Mouse (Mus musculus) midbrain, postnatal 0 days (tissue): ENCODE measurements around the gene Cckar. TPM values are rescaled to one million over a fixed set of nuclear protein-coding genes. Genes with fewer than 3 reads are reported as not detected.
"Not testable (repeated sequence)": the region's sequence is repeated elsewhere in the genome, so short reads cannot be mapped to it uniquely, and the experiment has no call there.

Experiments
- ATAC-seq: fragments of 200-750 bp; cut with Nextera tagmentation; 2 replicates; pipeline ENCODE4 v1.8.0; 2017; ENCODE audit warnings: moderate number of reproducible peaks, mild to moderate bottlenecking, moderate TSS enrichment, moderate library complexity; ENCODE audit not compliant: low FRiP score
- DNase-seq: peaks from one replicate; pipeline ENCODE4 v3.0.0-alpha.2; 2015; ENCODE audit warnings: low spot score
- H3K27ac ChIP-seq: fragments of 300-500 bp; sonication (generic); 2 replicates; pipeline ENCODE4 v1.5.1; 2014; ENCODE audit warnings: low read depth, mild to moderate bottlenecking, low read length, mixed read lengths
- H3K27me3 ChIP-seq: fragments of 300-500 bp; sonication (generic); 2 replicates; pipeline ENCODE4 v1.6.1; 2014; ENCODE audit warnings: low read length, control low read depth, mixed read lengths; ENCODE audit not compliant: insufficient read depth
- H3K36me3 ChIP-seq: fragments of 300-500 bp; sonication (generic); 2 replicates; pipeline ENCODE4 v1.6.1; 2014; ENCODE audit warnings: low read length, control low read depth, mixed read lengths; ENCODE audit not compliant: insufficient read depth
- H3K4me1 ChIP-seq: fragments of 300-500 bp; sonication (generic); 2 replicates; pipeline ENCODE4 v1.6.1; 2014; ENCODE audit warnings: mild to moderate bottlenecking, control low read depth, antibody characterized with exemption, low read length, mixed read lengths; ENCODE audit not compliant: insufficient read depth
- H3K4me2 ChIP-seq: fragments of 300-500 bp; sonication (generic); 2 replicates; pipeline ENCODE4 v1.6.1; 2014; ENCODE audit warnings: low read depth, mild to moderate bottlenecking, low read length, mixed read lengths; ENCODE audit not compliant: poor library complexity, severe bottlenecking
- H3K4me3 ChIP-seq: fragments of 300-500 bp; sonication (generic); 2 replicates; pipeline ENCODE4 v1.5.1; 2014; ENCODE audit warnings: low read depth, mild to moderate bottlenecking, low read length, moderate library complexity
- H3K9ac ChIP-seq: fragments of 300-500 bp; sonication (generic); replicated peaks from 2 replicates; pipeline ENCODE4 v1.6.1; 2014; ENCODE audit warnings: mild to moderate bottlenecking, low read length, moderate library complexity, mixed read lengths; ENCODE audit not compliant: poor library complexity, severe bottlenecking
- H3K9me3 ChIP-seq: fragments of 300-500 bp; sonication (generic); 2 replicates; pipeline ENCODE4 v1.6.1; 2016; ENCODE audit warnings: low read length, control low read depth
- CTCF ChIP-seq: IDR thresholded peaks from 2 replicates; pipeline ENCODE4 v1.5.1; 2016; ENCODE audit warnings: antibody characterized with exemption, mild to moderate bottlenecking
- WGBS: fragments of 180-500 bp; shearing (Covaris S2); extraction: QIAGEN DNeasy Blood & Tissue Kit; methylation state at CpG from one replicate; pipeline ENCODE4 v1.1.7; 2014; 5-methylcytosine and 5-hydroxymethylcytosine counted together
- polyA plus RNA-seq: library from polyadenylated mRNA; unstranded; fragments of >200 nt; fragmentation: Nextera tagmentation; extraction: Ambion mirVana; gene quantifications from 2 replicates; pipeline ENCODE4 v1.2.1, GENCODE M21; 2015
- total RNA-seq: library from RNA; depleted of rRNA; stranded (reverse); fragments of >200 nt; gene quantifications from 2 replicates; pipeline ENCODE4 v1.2.3, GENCODE M21; 2014

The Cckar gene
- total and polyA plus RNA-seq, 2 experiments from 2014 or later, result 0.55 to 1.3 TPM

DNA sequence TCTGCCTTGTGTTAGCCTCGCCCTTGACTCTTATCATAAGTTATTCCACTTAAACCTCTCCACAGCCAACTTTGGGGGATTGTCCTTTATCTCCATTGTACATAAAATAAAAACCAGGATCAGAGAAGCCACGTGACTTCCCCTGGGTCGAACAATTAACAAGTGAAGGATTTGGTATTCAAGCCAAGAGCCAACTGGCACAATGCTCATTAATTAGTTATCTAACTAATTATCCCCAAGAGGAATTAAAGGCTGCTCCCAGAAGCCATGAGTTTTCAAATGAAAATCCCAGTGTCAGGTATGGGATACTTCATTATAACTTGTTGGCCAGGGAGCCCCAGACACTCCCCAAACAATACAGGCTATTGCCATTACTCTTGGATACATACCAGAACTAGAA, 23.6 kb downstream of the Cckar start:
- no peak overlapping the region for H3K4me3 ChIP-seq
- no peak for ATAC-seq
- no peaks in the 10 kb centered on the region for H3K4me1 ChIP-seq
- H3K9me3 ChIP-seq, result no peaks in the 10 kb centered on the region
- no peaks in the 10 kb centered on the region for H3K27me3 ChIP-seq
- H3K36me3 ChIP-seq, result no peaks in the 10 kb centered on the region
- no peak for TF ChIP-seq CTCF
- H3K27ac ChIP-seq, result no peak overlapping the region
- no peak overlapping the region for H3K4me2 ChIP-seq
- WGBS, result 54% methylated on average over 3 of the region's 3 CpGs
- no peak overlapping the region for H3K9ac ChIP-seq
- DNase-seq, result peak; percentile 18

DNA sequence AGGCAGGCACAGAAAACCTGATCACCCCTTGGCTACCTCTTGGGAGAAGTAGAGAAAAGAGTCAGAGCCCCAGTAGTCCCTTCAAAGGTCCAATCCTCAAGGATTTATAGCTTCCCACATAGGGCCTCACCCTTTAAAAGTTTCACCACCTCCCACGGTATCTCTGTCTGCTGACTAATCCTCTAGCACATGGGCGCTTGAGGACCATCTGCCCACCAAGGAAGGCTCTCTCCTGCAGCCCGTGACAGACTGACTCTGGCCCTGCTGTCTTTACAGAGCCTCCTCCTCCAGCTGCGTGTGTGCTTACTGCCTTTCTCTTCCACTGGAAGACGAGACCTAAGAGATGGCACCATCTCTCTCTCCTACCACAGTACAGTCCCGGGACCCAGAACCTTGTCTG, 27.9 kb downstream of the Cckar start:
- TF ChIP-seq CTCF, result no peak
- Histone ChIP-seq H3K4me1 (no peaks in the 10 kb centered on the region), H3K9me3 (no peaks in the 10 kb centered on the region), H3K27ac (no peak overlapping the region), H3K4me3 (no peak overlapping the region), H3K4me2 (no peak overlapping the region), H3K27me3 (no peaks in the 10 kb centered on the region), H3K9ac (no peak overlapping the region), H3K36me3 (no peaks in the 10 kb centered on the region)
- DNase-seq (no peak), ATAC-seq (no peak)
- 83% methylated on average over 6 of the region's 6 CpGs for WGBS

DNA sequence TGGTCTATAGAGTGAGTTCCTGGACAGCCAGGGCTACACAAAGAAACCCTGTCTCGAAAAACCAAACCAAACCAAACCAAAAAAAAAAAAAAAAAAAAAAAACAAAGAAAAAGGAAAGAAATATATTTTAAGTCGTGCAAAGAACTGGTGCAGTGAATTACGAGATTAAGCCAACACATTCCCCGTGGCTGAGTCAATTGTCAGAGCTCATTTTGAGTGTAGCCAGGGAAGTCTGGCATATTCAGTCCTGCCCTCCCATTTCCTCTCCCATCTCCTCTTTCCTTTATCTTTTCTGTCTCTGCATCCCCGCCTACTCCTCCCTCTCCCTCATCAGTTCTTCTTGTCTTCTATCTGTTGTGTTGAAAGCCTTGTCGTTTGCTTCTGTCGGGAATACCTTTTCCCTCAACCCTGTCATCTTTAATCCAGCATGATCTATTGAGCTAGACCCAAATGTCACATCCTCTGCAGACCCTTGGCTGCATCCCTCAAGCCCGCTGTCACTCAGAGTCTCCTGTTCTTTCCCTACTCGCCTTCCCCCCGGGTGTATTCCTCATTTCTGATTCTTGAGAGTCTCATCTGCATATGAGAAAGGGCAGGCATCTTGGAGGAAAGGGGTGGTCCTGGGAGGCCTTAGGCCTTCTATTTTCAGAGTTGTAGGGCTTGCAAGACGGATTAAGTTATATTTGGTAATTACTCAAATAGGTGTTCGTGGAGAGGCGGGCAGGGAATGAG, 29.3 kb downstream of the Cckar start:
- ATAC-seq, result no peak
- TF ChIP-seq CTCF, result no peak
- Histone ChIP-seq H3K27ac (no peak overlapping the region), H3K27me3 (no peaks in the 10 kb centered on the region), H3K4me3 (no peak overlapping the region), H3K9ac (no peak overlapping the region), H3K4me2 (no peak overlapping the region), H3K4me1 (no peaks in the 10 kb centered on the region), H3K36me3 (no peaks in the 10 kb centered on the region), H3K9me3 (no peaks in the 10 kb centered on the region)
- WGBS, result 40% methylated on average over 13 of the region's 13 CpGs
- DNase-seq, result no peak

DNA sequence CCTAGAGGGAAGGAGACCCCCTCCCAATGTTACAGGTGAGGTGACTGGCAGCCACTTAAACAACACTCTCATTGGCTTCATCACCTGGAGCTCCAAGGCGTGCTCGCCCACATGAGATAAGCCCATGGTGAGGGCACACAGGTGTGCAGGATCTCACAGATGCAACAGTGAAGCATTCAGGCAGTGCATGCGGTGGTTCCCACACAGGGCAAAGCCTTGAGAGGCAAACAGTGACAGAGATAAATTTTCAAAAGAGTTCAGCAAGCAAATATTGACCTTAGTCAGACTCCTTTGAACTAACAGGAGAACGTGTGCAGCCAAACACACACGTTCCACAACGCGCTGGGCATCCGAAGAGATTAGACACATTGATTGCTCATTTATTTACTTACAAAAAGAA, 30.8 kb downstream of the Cckar start:
- DNase-seq (no peak), ATAC-seq (no peak)
- H3K4me2 ChIP-seq, result no peak overlapping the region
- H3K27me3 ChIP-seq, result no peaks in the 10 kb centered on the region
- H3K4me1 ChIP-seq, result no peaks in the 10 kb centered on the region
- H3K36me3 ChIP-seq, result no peaks in the 10 kb centered on the region
- no peak for TF ChIP-seq CTCF
- H3K4me3 ChIP-seq, result no peak overlapping the region
- 88% methylated on average over 8 of the region's 8 CpGs for WGBS
- no peak overlapping the region for H3K27ac ChIP-seq
- H3K9me3 ChIP-seq, result no peaks in the 10 kb centered on the region
- no peak overlapping the region for H3K9ac ChIP-seq

DNA sequence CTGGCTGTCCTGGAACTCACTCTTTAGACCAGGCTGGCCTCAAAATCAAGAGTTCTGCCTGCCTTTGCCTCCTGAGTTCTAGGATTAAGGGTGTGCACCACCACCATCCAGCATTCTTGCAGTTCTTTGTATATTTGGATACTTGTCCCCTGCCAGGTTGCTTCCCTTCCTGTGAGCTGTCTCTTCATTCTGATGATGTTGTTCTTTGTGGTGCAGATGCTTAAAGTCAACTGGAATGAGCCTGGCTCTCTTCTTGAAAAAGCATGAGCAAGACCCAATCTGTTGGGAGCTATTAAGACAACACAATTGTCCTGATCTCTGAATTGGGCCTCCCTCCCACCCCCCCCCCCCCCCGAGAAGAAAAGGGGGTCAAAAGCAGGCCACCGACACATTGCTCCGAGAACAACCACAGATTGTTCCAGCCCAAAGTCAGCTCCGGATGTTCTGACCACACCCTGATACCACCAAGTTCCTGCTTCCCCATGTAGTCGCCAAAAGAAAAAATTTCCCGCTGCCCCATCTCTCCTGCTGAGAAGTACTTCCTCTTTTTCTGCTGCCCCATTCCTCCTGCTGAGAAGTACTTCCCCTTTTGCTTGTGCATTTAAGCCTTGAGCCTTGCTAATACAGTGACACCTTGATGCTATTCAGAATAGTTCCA, 33.9 kb downstream of the Cckar start:
- 83% methylated on average over 5 of the region's 6 CpGs for WGBS
- H3K27ac ChIP-seq, H3K4me2 ChIP-seq, DNase-seq, H3K27me3 ChIP-seq, H3K36me3 ChIP-seq, H3K9ac ChIP-seq, H3K4me1 ChIP-seq, ATAC-seq, H3K9me3 ChIP-seq, H3K4me3 ChIP-seq: not testable (repeated sequence)

DNA sequence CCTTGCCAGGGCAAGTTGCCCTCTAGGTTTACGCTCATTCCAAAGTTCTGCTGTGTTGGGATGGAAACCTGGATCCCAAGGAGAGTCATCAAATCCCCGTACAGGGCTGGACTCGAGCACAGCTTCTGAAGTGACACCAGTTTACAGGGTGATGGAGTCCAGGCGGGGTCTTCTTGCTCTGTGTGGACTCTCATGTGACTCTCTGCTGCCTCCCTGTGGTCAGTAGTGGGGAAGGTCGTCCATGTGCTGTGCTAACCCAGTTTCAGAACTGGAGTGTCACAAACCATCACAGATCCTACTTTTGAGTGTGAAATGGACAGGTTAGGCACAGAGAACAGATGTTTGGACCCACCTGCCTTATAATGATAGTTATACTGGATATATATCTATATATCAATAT, 35.2 kb downstream of the Cckar start:
- peak; percentile 76 for TF ChIP-seq CTCF
- DNase-seq (peak; percentile 80), ATAC-seq (0 out of 2 replicates have a peak, but pooled peaks have one; percentile 69)
- no peaks in the 10 kb centered on the region for H3K9me3 ChIP-seq
- no peaks in the 10 kb centered on the region for H3K36me3 ChIP-seq
- no peak overlapping the region for H3K4me3 ChIP-seq
- no peak overlapping the region for H3K27ac ChIP-seq
- no peaks in the 10 kb centered on the region for H3K27me3 ChIP-seq
- H3K4me1 ChIP-seq, result no peaks in the 10 kb centered on the region
- H3K4me2 ChIP-seq, result no peak overlapping the region
- WGBS, result 33% methylated on average over 5 of the region's 5 CpGs
- no peak overlapping the region for H3K9ac ChIP-seq
